ENCODE assay signal across 9 mouse cellular contexts in genomic region chr11:50932040-50932439, GRCm38 (mm10). TPM values are rescaled to one million over a fixed set of nuclear protein-coding genes. Genes with fewer than 3 reads are reported as not detected.
A peak's percentile ranks its signal among the peaks of the same experiment; 100 is the strongest.
DNase-seq lines count a peak whose midpoint lies in the region; ATAC-seq and TF ChIP-seq lines count a peak whose summit lies in the region.
"Had no signal": no experiment of that assay in that cellular context is flagged by ENCODE, and none has a peak within 500 bp of the region (broad histone marks: within the 10 kb centered on the region; RNA-seq: fewer than 3 reads in every experiment).

No protein-coding gene starts in this region.

- H3K9me3 ChIP-seq in lung, embryonic 16.5 days (ENCODE audit: control insufficient read depth, low read length): no peaks in the 10 kb centered on the region
- no peaks in the 10 kb centered on the region for H3K9me3 ChIP-seq in hindbrain, embryonic 12.5 days (replicated peaks)
- no peaks in the 10 kb centered on the region for H3K9me3 ChIP-seq in liver, postnatal 0 days (ENCODE audit: low read length)

- no peak for ATAC-seq in lung, embryonic 16.5 days (ENCODE audit: low read depth)
- ATAC-seq in hindbrain, embryonic 12.5 days (ENCODE audit: low FRiP score): peak; percentile 69
- ATAC-seq in liver, postnatal 0 days: no peak
- no peak for ATAC-seq in activated CD4-positive, CD25-positive, alpha-beta regulatory T cell, adult 4 months

- no peak overlapping the region for H3K9ac ChIP-seq in lung, embryonic 16.5 days (ENCODE audit: low read length)
- no peak overlapping the region for H3K9ac ChIP-seq in hindbrain, embryonic 12.5 days
- no peak overlapping the region for H3K9ac ChIP-seq in liver, postnatal 0 days (replicated peaks)

- WGBS in lung, embryonic 16.5 days: 84% methylated on average over 1 of the region's 1 CpGs
- WGBS in hindbrain, embryonic 12.5 days: 79% methylated on average over 1 of the region's 1 CpGs
- 68% methylated on average over 1 of the region's 1 CpGs for WGBS in liver, postnatal 0 days (ENCODE audit: insufficient replicate concordance)

- no peak for TF ChIP-seq CTCF in liver, postnatal 0 days (IDR thresholded peaks at IDR 0.05; ENCODE audit: low read depth)

- no peak overlapping the region; the same call in 1 of the 2 replicates for H3K4me3 ChIP-seq in lung, embryonic 16.5 days (ENCODE audit: low read length)
- no peak overlapping the region for H3K4me3 ChIP-seq in hindbrain, embryonic 12.5 days
- H3K4me3 ChIP-seq in liver, postnatal 0 days (ENCODE audit: low read depth, low read length): 0 out of 2 replicates have a peak overlapping the region, but pooled peaks have one; percentile 63

- H3K27me3 ChIP-seq in lung, embryonic 16.5 days (ENCODE audit: control insufficient read depth, insufficient read depth, low read depth, low read length): no peaks in the 10 kb centered on the region
- H3K27me3 ChIP-seq in hindbrain, embryonic 12.5 days: no peaks in the 10 kb centered on the region
- H3K27me3 ChIP-seq in liver, postnatal 0 days (ENCODE audit: insufficient read depth, low read length): no peaks in the 10 kb centered on the region

- H3K27ac ChIP-seq in lung, embryonic 16.5 days (ENCODE audit: low read length): no peak overlapping the region
- H3K27ac ChIP-seq in hindbrain, embryonic 12.5 days: no peak overlapping the region
- H3K27ac ChIP-seq in liver, postnatal 0 days (ENCODE audit: low read depth): no peak overlapping the region

- no peaks in the 10 kb centered on the region; the same call in 1 of the 2 replicates for H3K4me1 ChIP-seq in lung, embryonic 16.5 days (replicated peaks; ENCODE audit: control insufficient read depth, insufficient read depth, low read length)
- peaks cover 6% of the 10 kb centered on the region for H3K4me1 ChIP-seq in hindbrain, embryonic 12.5 days
- H3K4me1 ChIP-seq in liver, postnatal 0 days (ENCODE audit: insufficient read depth): 0 out of 2 replicates have a peak, but pooled peaks cover 4% of the 10 kb centered on the region

- no peak for DNase-seq in lung, adult 18-20 months
- DNase-seq in liver, postnatal 0 days: no peak
- no peak for DNase-seq in layer of hippocampus, postnatal 14 days (ENCODE audit: low spot score in 2 of 2)
- no peak for DNase-seq in thymus, postnatal 10 days (ENCODE audit: low spot score in 2 of 2)

- TF ChIP-seq EP300 in liver, postnatal 0 days (IDR thresholded peaks at IDR 0.05; ENCODE audit: low read depth): no peak

- no peaks in the 10 kb centered on the region for H3K36me3 ChIP-seq in lung, embryonic 16.5 days (ENCODE audit: control insufficient read depth, insufficient read depth, low read length)
- H3K36me3 ChIP-seq in hindbrain, embryonic 12.5 days: no peaks in the 10 kb centered on the region
- no peaks in the 10 kb centered on the region for H3K36me3 ChIP-seq in liver, postnatal 0 days (replicated peaks; ENCODE audit: insufficient read depth, low read length)

- peak overlapping the region; percentile 97 for H3K4me2 ChIP-seq in lung, embryonic 16.5 days (ENCODE audit: low read depth, low read length)
- peak overlapping the region; percentile 80 for H3K4me2 ChIP-seq in hindbrain, embryonic 12.5 days (replicated peaks)
- no peak overlapping the region; the same call in 1 of the 2 replicates for H3K4me2 ChIP-seq in liver, postnatal 0 days (ENCODE audit: low read depth, low read length)

RNA-seq across cellular contexts. Expression of gene Zfp354b, which starts 0.6 kb away (rescaled TPM):
- 1.9 and 2.0 TPM in 2 replicates for polyA plus RNA-seq in lung, embryonic 16.5 days (2015; fragmentation: Nextera tagmentation; extraction: Ambion mirVana)
- 1.4 and 3.1 TPM in 2 replicates for polyA plus RNA-seq in hindbrain, embryonic 12.5 days (2016; fragmentation: Nextera tagmentation; extraction: Ambion mirVana)
- polyA plus RNA-seq in liver, postnatal 0 days (2015; fragmentation: Nextera tagmentation; extraction: Ambion mirVana): 0.33 and 0.36 TPM in 2 replicates
- not detected for polyA plus RNA-seq in activated CD4-positive, CD25-positive, alpha-beta regulatory T cell, adult 4 months (2017; shearing (Covaris generic))
- total RNA-seq in layer of hippocampus, postnatal 14 days (2021): 1 to 10 TPM; 4.8 to 6.6 TPM

RNA-seq across cellular contexts. Expression of gene 4933414I15Rik, which starts 11.5 kb away (rescaled TPM):
- polyA plus RNA-seq in lung, embryonic 16.5 days (2015; fragmentation: Nextera tagmentation; extraction: Ambion mirVana): not detected in 2 replicates
- polyA plus RNA-seq in hindbrain, embryonic 12.5 days (2016; fragmentation: Nextera tagmentation; extraction: Ambion mirVana): not detected in 2 replicates
- not detected in 2 replicates for polyA plus RNA-seq in liver, postnatal 0 days (2015; fragmentation: Nextera tagmentation; extraction: Ambion mirVana)
- not detected for polyA plus RNA-seq in activated CD4-positive, CD25-positive, alpha-beta regulatory T cell, adult 4 months (2017; shearing (Covaris generic))
- not detected for total RNA-seq in layer of hippocampus, postnatal 14 days (2021)
- total RNA-seq: liver, adult 2 months had no signal
- polyA plus RNA-seq: brain, embryonic 14.5 days; liver, adult 2 months had no signal

RNA-seq across cellular contexts. Expression of gene Zfp2, which starts 16.1 kb away (rescaled TPM):
- 11.1 and 11.4 TPM in 2 replicates for polyA plus RNA-seq in lung, embryonic 16.5 days (2015; fragmentation: Nextera tagmentation; extraction: Ambion mirVana)
- polyA plus RNA-seq in hindbrain, embryonic 12.5 days (2016; fragmentation: Nextera tagmentation; extraction: Ambion mirVana): 35.0 and 37.3 TPM in 2 replicates
- polyA plus RNA-seq in liver, postnatal 0 days (2015; fragmentation: Nextera tagmentation; extraction: Ambion mirVana): 1.3 and 1.5 TPM in 2 replicates
- not detected for polyA plus RNA-seq in activated CD4-positive, CD25-positive, alpha-beta regulatory T cell, adult 4 months (2017; shearing (Covaris generic))
- total RNA-seq in layer of hippocampus, postnatal 14 days (2021): 10 to 100 TPM; 16.4 to 18.0 TPM

RNA-seq across cellular contexts. Expression of gene Prop1, which starts 21.5 kb away (rescaled TPM):
- not detected in 2 replicates for polyA plus RNA-seq in lung, embryonic 16.5 days (2015; fragmentation: Nextera tagmentation; extraction: Ambion mirVana)
- not detected in 2 replicates for polyA plus RNA-seq in hindbrain, embryonic 12.5 days (2016; fragmentation: Nextera tagmentation; extraction: Ambion mirVana)
- polyA plus RNA-seq in liver, postnatal 0 days (2015; fragmentation: Nextera tagmentation; extraction: Ambion mirVana): not detected in 2 replicates
- not detected for polyA plus RNA-seq in activated CD4-positive, CD25-positive, alpha-beta regulatory T cell, adult 4 months (2017; shearing (Covaris generic))
- total RNA-seq in layer of hippocampus, postnatal 14 days (2021): not detected
- total RNA-seq: liver, adult 2 months had no signal
- polyA plus RNA-seq: brain, embryonic 14.5 days; liver, adult 2 months had no signal

RNA-seq across cellular contexts. Expression of gene Olfr1378, which starts 34.3 kb away (rescaled TPM):
- not detected in 2 replicates for polyA plus RNA-seq in lung, embryonic 16.5 days (2015; fragmentation: Nextera tagmentation; extraction: Ambion mirVana)
- not detected in 2 replicates for polyA plus RNA-seq in hindbrain, embryonic 12.5 days (2016; fragmentation: Nextera tagmentation; extraction: Ambion mirVana)
- polyA plus RNA-seq in liver, postnatal 0 days (2015; fragmentation: Nextera tagmentation; extraction: Ambion mirVana): not detected in 2 replicates
- not detected for polyA plus RNA-seq in activated CD4-positive, CD25-positive, alpha-beta regulatory T cell, adult 4 months (2017; shearing (Covaris generic))
- not detected for total RNA-seq in layer of hippocampus, postnatal 14 days (2021)
- total RNA-seq: liver, adult 2 months had no signal
- polyA plus RNA-seq: brain, embryonic 14.5 days; liver, adult 2 months had no signal
